Mouse (Mus musculus) right cerebral cortex, postnatal 25 days (tissue): ENCODE data around the gene Mdga1.
A peak's percentile ranks its signal among the peaks of the same experiment; 100 is the strongest.

ENCODE experiments used
- DNase-seq: peaks from one replicate; pipeline ENCODE4 v3.0.0; 2022

The Mdga1 gene

GRCm38 (mm10) chr17:29838029-29838428 lies 131.9 kb downstream of the Mdga1 start:
- DNase-seq, result no peak

GRCm38 (mm10) chr17:29837441-29837840 lies 132.4 kb downstream of the Mdga1 start:
- DNase-seq, result no peak

- no peak for DNase-seq
Measured at GRCm38 (mm10) chr17:29834768-29835167, 135.1 kb downstream of the Mdga1 start.

GRCm38 (mm10) chr17:29834333-29834732 lies 135.6 kb downstream of the Mdga1 start:
- no peak for DNase-seq

- DNase-seq, result no peak
Measured at GRCm38 (mm10) chr17:29831696-29832095, 138.2 kb downstream of the Mdga1 start.

- DNase-seq, result no peak
Measured at GRCm38 (mm10) chr17:29829136-29829535, 140.8 kb downstream of the Mdga1 start.

GRCm38 (mm10) chr17:29827602-29828001 lies 142.3 kb downstream of the Mdga1 start:
- no peak for DNase-seq

- DNase-seq, result no peak
Measured at GRCm38 (mm10) chr17:29824512-29825120, 145.3 kb downstream of the Mdga1 start.

- DNase-seq, result no peak
Measured at GRCm38 (mm10) chr17:29824208-29824509, 145.7 kb downstream of the Mdga1 start.

- DNase-seq, result no peak
Measured at GRCm38 (mm10) chr17:29823439-29824207, 146.3 kb downstream of the Mdga1 start.

- no peak for DNase-seq
Measured at GRCm38 (mm10) chr17:29819608-29820007, 150.3 kb downstream of the Mdga1 start.

GRCm38 (mm10) chr17:29818989-29819388 lies 150.9 kb downstream of the Mdga1 start:
- DNase-seq, result no peak

- DNase-seq, result no peak
Measured at GRCm38 (mm10) chr17:29818264-29818945, 151.5 kb downstream of the Mdga1 start.

- no peak for DNase-seq
Measured at GRCm38 (mm10) chr17:29814758-29815157, 155.1 kb downstream of the Mdga1 start.

- DNase-seq, result no peak
Measured at GRCm38 (mm10) chr17:29813328-29813727, 156.6 kb downstream of the Mdga1 start.

GRCm38 (mm10) chr17:29803545-29803944 lies 166.3 kb downstream of the Mdga1 start:
- DNase-seq, result no peak

- peak; percentile 45 for DNase-seq
Measured at GRCm38 (mm10) chr17:29801358-29801757, 168.5 kb downstream of the Mdga1 start.

- DNase-seq, result no peak
Measured at GRCm38 (mm10) chr17:29800096-29800455, 169.8 kb downstream of the Mdga1 start.

GRCm38 (mm10) chr17:29799398-29800095 lies 170.3 kb downstream of the Mdga1 start:
- DNase-seq, result no peak

GRCm38 (mm10) chr17:29798151-29798550 lies 171.7 kb downstream of the Mdga1 start:
- DNase-seq, result no peak

- DNase-seq, result no peak
Measured at GRCm38 (mm10) chr17:29796787-29797186, 173.1 kb downstream of the Mdga1 start.

- peak; percentile 61 for DNase-seq
Measured at GRCm38 (mm10) chr17:29796086-29796485, 173.8 kb downstream of the Mdga1 start.

GRCm38 (mm10) chr17:29795050-29795770 lies 174.7 kb downstream of the Mdga1 start:
- DNase-seq, result peak; percentile 51
